Mouse (Mus musculus) embryonic facial prominence, embryonic 14.5 days (tissue): ENCODE results near the gene Upf1. TPM values are rescaled to one million over a fixed set of nuclear protein-coding genes. Genes with fewer than 3 reads are reported as not detected.

Source experiments
- ATAC-seq: fragments of 200-750 bp; cut with Nextera tagmentation; 2 replicates; pipeline ENCODE4 v1.8.0; 2017; ENCODE audit warnings: low read depth, moderate number of reproducible peaks, moderate TSS enrichment
- DNase-seq: peaks from one replicate; pipeline ENCODE4 v3.0.0-alpha.2; 2015; ENCODE audit warnings: low spot score
- H3K27ac ChIP-seq: fragments of 300-500 bp; sonication (generic); replicated peaks from 2 replicates; pipeline ENCODE4 v1.5.1; 2014; ENCODE audit warnings: low read depth, mild to moderate bottlenecking, low read length, moderate library complexity
- H3K27me3 ChIP-seq: fragments of 300-500 bp; sonication (generic); replicated peaks from 2 replicates; pipeline ENCODE4 v1.6.1; 2014; ENCODE audit warnings: low read length; ENCODE audit not compliant: control insufficient read depth, insufficient read depth
- H3K36me3 ChIP-seq: fragments of 300-500 bp; sonication (generic); 2 replicates; pipeline ENCODE4 v1.6.1; 2014; ENCODE audit warnings: low read length, mixed read lengths; ENCODE audit not compliant: control insufficient read depth, insufficient read depth
- H3K4me1 ChIP-seq: fragments of 300-500 bp; sonication (generic); 2 replicates; pipeline ENCODE4 v1.6.1; 2014; ENCODE audit warnings: antibody characterized with exemption, low read length; ENCODE audit not compliant: control insufficient read depth, insufficient read depth
- H3K4me2 ChIP-seq: fragments of 300-500 bp; sonication (generic); 2 replicates; pipeline ENCODE4 v1.6.1; 2014; ENCODE audit warnings: low read depth, mild to moderate bottlenecking, low read length, moderate library complexity, mixed read lengths
- H3K4me3 ChIP-seq: fragments of 300-500 bp; sonication (generic); 2 replicates; pipeline ENCODE4 v1.5.1; 2014; ENCODE audit warnings: low read depth, mild to moderate bottlenecking, low read length
- H3K9ac ChIP-seq: fragments of 300-500 bp; sonication (generic); 2 replicates; pipeline ENCODE4 v1.6.1; 2014; ENCODE audit warnings: low read depth, mild to moderate bottlenecking, low read length, moderate library complexity, mixed read lengths
- H3K9me3 ChIP-seq: fragments of 300-500 bp; sonication (generic); 2 replicates; pipeline ENCODE4 v1.6.1; 2016; ENCODE audit warnings: low read length; ENCODE audit not compliant: control insufficient read depth
- WGBS: fragments of 180-500 bp; shearing (Covaris S2); extraction: QIAGEN DNeasy Blood & Tissue Kit; methylation state at CpG from one replicate; pipeline ENCODE4 v1.1.7; 2014; 5-methylcytosine and 5-hydroxymethylcytosine counted together
- polyA plus RNA-seq: library from polyadenylated mRNA; unstranded; fragments of >200 nt; fragmentation: Nextera tagmentation; extraction: Ambion mirVana; gene quantifications from 2 replicates; pipeline ENCODE4 v1.2.1, GENCODE M21; 2014

Gene Upf1
- polyA plus RNA-seq, 1 experiment from 2014 or later = 18.9 TPM

- no peaks in the 10 kb centered on the region for H3K9me3 ChIP-seq
- H3K27ac ChIP-seq = peak overlapping the region; percentile 44
- H3K36me3 ChIP-seq = peaks cover 16% of the 10 kb centered on the region
- 36% methylated on average over 15 of the region's 15 CpGs for WGBS
- H3K9ac ChIP-seq = peak overlapping the region; percentile 98
- DNase-seq (peak; percentile 75), ATAC-seq (0 out of 2 replicates have a peak, but pooled peaks have one; percentile 12)
- H3K27me3 ChIP-seq = no peaks in the 10 kb centered on the region
- peak overlapping the region; percentile 100 for H3K4me2 ChIP-seq
- H3K4me1 ChIP-seq = peaks cover 26% of the 10 kb centered on the region
- H3K4me3 ChIP-seq = peak overlapping the region; percentile 100
Measured at GRCm38 (mm10) chr8:70351035-70351999, 1.8 kb downstream of the Upf1 start.

GRCm38 (mm10) chr8:70347860-70348420 lies 5.1 kb downstream of the Upf1 start:
- Histone ChIP-seq H3K4me1 (peaks cover 21% of the 10 kb centered on the region), H3K9ac (no peak overlapping the region)
- no peak for ATAC-seq

GRCm38 (mm10) chr8:70347443-70347842 lies 5.6 kb downstream of the Upf1 start:
- no peak for DNase-seq
- no peak overlapping the region for H3K4me2 ChIP-seq
- no peak overlapping the region for H3K27ac ChIP-seq
- no peak overlapping the region for H3K9ac ChIP-seq
- H3K9me3 ChIP-seq = no peaks in the 10 kb centered on the region
- no peak overlapping the region for H3K4me3 ChIP-seq
- WGBS = 83% methylated on average over 4 of the region's 4 CpGs
- no peak for ATAC-seq
- no peaks in the 10 kb centered on the region for H3K27me3 ChIP-seq
- peaks cover 30% of the 10 kb centered on the region for H3K36me3 ChIP-seq
- H3K4me1 ChIP-seq = peaks cover 21% of the 10 kb centered on the region

More at GRCm38 (mm10) chr8:70347860-70348420, 5.1 kb downstream of the Upf1 start:
- H3K27ac ChIP-seq = no peak overlapping the region
- 62% methylated on average over 1 of the region's 1 CpGs for WGBS
- DNase-seq = no peak
- peaks cover 25% of the 10 kb centered on the region for H3K36me3 ChIP-seq
- no peaks in the 10 kb centered on the region for H3K27me3 ChIP-seq
- no peak overlapping the region for H3K4me2 ChIP-seq
- H3K4me3 ChIP-seq = no peak overlapping the region
- H3K9me3 ChIP-seq = no peaks in the 10 kb centered on the region

- H3K4me2 ChIP-seq = no peak overlapping the region
- no peak for ATAC-seq
- H3K27ac ChIP-seq = no peak overlapping the region
Measured at GRCm38 (mm10) chr8:70344279-70344678, 8.8 kb downstream of the Upf1 start.

GRCm38 (mm10) chr8:70343696-70344095 lies 9.4 kb downstream of the Upf1 start:
- peak; percentile 55 for DNase-seq
- no peak overlapping the region for H3K9ac ChIP-seq
- WGBS = 44% methylated on average over 6 of the region's 6 CpGs
- no peak overlapping the region for H3K4me3 ChIP-seq
- no peaks in the 10 kb centered on the region for H3K4me1 ChIP-seq
- ATAC-seq = peak; percentile 47
- no peaks in the 10 kb centered on the region for H3K27me3 ChIP-seq
- no peak overlapping the region; the same call in 1 of the 2 replicates for H3K27ac ChIP-seq
- H3K9me3 ChIP-seq = no peaks in the 10 kb centered on the region
- no peak overlapping the region for H3K4me2 ChIP-seq
- peaks cover 58% of the 10 kb centered on the region for H3K36me3 ChIP-seq

More at GRCm38 (mm10) chr8:70344279-70344678, 8.8 kb downstream of the Upf1 start:
- Histone ChIP-seq H3K9ac (no peak overlapping the region), H3K27me3 (no peaks in the 10 kb centered on the region), H3K36me3 (peaks cover 56% of the 10 kb centered on the region), H3K9me3 (no peaks in the 10 kb centered on the region), H3K4me1 (no peaks in the 10 kb centered on the region), H3K4me3 (no peak overlapping the region)
- no peak for DNase-seq
- WGBS = 89% methylated on average over 2 of the region's 2 CpGs

GRCm38 (mm10) chr8:70343076-70343475 lies 10.0 kb downstream of the Upf1 start:
- Histone ChIP-seq H3K27ac (no peak overlapping the region), H3K9ac (no peak overlapping the region), H3K9me3 (no peaks in the 10 kb centered on the region), H3K4me1 (no peaks in the 10 kb centered on the region), H3K27me3 (no peaks in the 10 kb centered on the region), H3K4me2 (no peak overlapping the region), H3K4me3 (no peak overlapping the region), H3K36me3 (peaks cover 59% of the 10 kb centered on the region)
- peak; percentile 41 for DNase-seq
- 43% methylated on average over 7 of the region's 7 CpGs for WGBS
- ATAC-seq = peak; percentile 41; the same call in 1 of the 2 replicates

- Histone ChIP-seq H3K9me3 (no peaks in the 10 kb centered on the region), H3K4me1 (no peaks in the 10 kb centered on the region), H3K4me2 (no peak overlapping the region), H3K9ac (no peak overlapping the region), H3K4me3 (no peak overlapping the region), H3K27ac (no peak overlapping the region), H3K27me3 (no peaks in the 10 kb centered on the region), H3K36me3 (peaks cover 70% of the 10 kb centered on the region)
- DNase-seq (no peak), ATAC-seq (no peak)
- 95% methylated on average over 14 of the region's 14 CpGs for WGBS
Measured at GRCm38 (mm10) chr8:70342007-70342406, 11.1 kb downstream of the Upf1 start.

- no peaks in the 10 kb centered on the region for H3K4me1 ChIP-seq
- no peak for DNase-seq
- no peak overlapping the region for H3K9ac ChIP-seq
- H3K36me3 ChIP-seq = peaks cover 75% of the 10 kb centered on the region
- H3K4me3 ChIP-seq = no peak overlapping the region
- no peak overlapping the region for H3K4me2 ChIP-seq
- no peaks in the 10 kb centered on the region for H3K9me3 ChIP-seq
- H3K27ac ChIP-seq = no peak overlapping the region
- H3K27me3 ChIP-seq = no peaks in the 10 kb centered on the region
- WGBS = 92% methylated on average over 7 of the region's 7 CpGs
- no peak for ATAC-seq
Measured at GRCm38 (mm10) chr8:70340659-70341058, 12.4 kb downstream of the Upf1 start.
